ENCODE assay signal across 13 mouse cellular contexts in genomic region chr16:57416049-57416448, GRCm38 (mm10).
DNase-seq lines count a peak whose midpoint lies in the region; ATAC-seq lines count a peak whose summit lies in the region.
"Had no signal": no experiment of that assay in that cellular context is flagged by ENCODE, and none has a peak within 500 bp of the region (broad histone marks: within the 10 kb centered on the region; RNA-seq: fewer than 3 reads in every experiment).

No protein-coding gene starts in this region.

- ATAC-seq in embryonic facial prominence, embryonic 11.5 days (replicated peaks; ENCODE audit: insufficient number of reproducible peaks, low FRiP score, low TSS enrichment, low read depth) = no peak
- ATAC-seq in hindbrain, embryonic 16.5 days = peak; percentile 80
- ATAC-seq in intestine, embryonic 16.5 days = 0 out of 2 replicates have a peak, but pooled peaks have one; percentile 44
- no peak for ATAC-seq in liver, embryonic 11.5 days (replicated peaks; ENCODE audit: low FRiP score)

- H3K9me3 ChIP-seq in embryonic facial prominence, embryonic 11.5 days (replicated peaks; ENCODE audit: control insufficient read depth, low read length) = no peaks in the 10 kb centered on the region
- H3K9me3 ChIP-seq in embryonic facial prominence, embryonic 10.5 days = no peaks in the 10 kb centered on the region
- H3K9me3 ChIP-seq in hindbrain, embryonic 16.5 days (ENCODE audit: control insufficient read depth, low read length) = no peaks in the 10 kb centered on the region
- no peaks in the 10 kb centered on the region for H3K9me3 ChIP-seq in hindbrain, embryonic 10.5 days
- no peaks in the 10 kb centered on the region for H3K9me3 ChIP-seq in intestine, embryonic 16.5 days (ENCODE audit: control insufficient read depth, low read length)
- no peaks in the 10 kb centered on the region for H3K9me3 ChIP-seq in liver, embryonic 11.5 days (ENCODE audit: control insufficient read depth, low read length)
- H3K9me3 ChIP-seq: embryonic facial prominence, embryonic 12.5 days; kidney, embryonic 15.5 days had no signal

- 26% methylated on average over 2 of the region's 2 CpGs for WGBS in embryonic facial prominence, embryonic 11.5 days
- WGBS in embryonic facial prominence, embryonic 10.5 days = 59% methylated on average over 2 of the region's 2 CpGs
- 34% methylated on average over 2 of the region's 2 CpGs for WGBS in hindbrain, embryonic 16.5 days
- WGBS in hindbrain, embryonic 10.5 days = 70% methylated on average over 2 of the region's 2 CpGs
- WGBS in intestine, embryonic 16.5 days = 47% methylated on average over 2 of the region's 2 CpGs
- WGBS in liver, embryonic 11.5 days = 68% methylated on average over 2 of the region's 2 CpGs

- peak; percentile 34 for DNase-seq in embryonic facial prominence, embryonic 11.5 days (ENCODE audit: low spot score)
- no peak for DNase-seq in embryonic facial prominence, embryonic 10.5 days (ENCODE audit: low spot score)
- DNase-seq in hindbrain, embryonic 10.5 days (ENCODE audit: low spot score) = no peak
- DNase-seq in NIH3T3 (ENCODE audit: low read depth) = peak; percentile 38
- no peak for DNase-seq in liver, embryonic 11.5 days (ENCODE audit: low spot score)
- DNase-seq in ovary, postnatal 10 days (ENCODE audit: low spot score) = no peak
- DNase-seq: adrenal gland, adult 8-10 months; lung, adult 2 months had no signal

- H3K36me3 ChIP-seq in embryonic facial prominence, embryonic 11.5 days (replicated peaks; ENCODE audit: control insufficient read depth, insufficient read depth, low read depth, low read length) = no peaks in the 10 kb centered on the region
- H3K36me3 ChIP-seq in embryonic facial prominence, embryonic 10.5 days (replicated peaks) = no peaks in the 10 kb centered on the region
- H3K36me3 ChIP-seq in hindbrain, embryonic 16.5 days (ENCODE audit: control insufficient read depth, insufficient read depth, low read length) = no peaks in the 10 kb centered on the region
- no peaks in the 10 kb centered on the region for H3K36me3 ChIP-seq in hindbrain, embryonic 10.5 days
- H3K36me3 ChIP-seq in intestine, embryonic 16.5 days (ENCODE audit: control insufficient read depth, insufficient read depth, low read length) = no peaks in the 10 kb centered on the region
- no peaks in the 10 kb centered on the region for H3K36me3 ChIP-seq in liver, embryonic 11.5 days (ENCODE audit: control insufficient read depth, insufficient read depth, low read length)
- H3K36me3 ChIP-seq: embryonic facial prominence, embryonic 12.5 days; kidney, embryonic 15.5 days had no signal

- H3K4me3 ChIP-seq in embryonic facial prominence, embryonic 11.5 days (ENCODE audit: low read depth, low read length) = no peak overlapping the region
- H3K4me3 ChIP-seq in embryonic facial prominence, embryonic 10.5 days = no peak overlapping the region
- H3K4me3 ChIP-seq in hindbrain, embryonic 16.5 days (ENCODE audit: low read length) = no peak overlapping the region
- H3K4me3 ChIP-seq in hindbrain, embryonic 10.5 days = no peak overlapping the region
- H3K4me3 ChIP-seq in intestine, embryonic 16.5 days (ENCODE audit: low read length) = no peak overlapping the region
- no peak overlapping the region for H3K4me3 ChIP-seq in liver, embryonic 11.5 days (ENCODE audit: low read depth, low read length)
- H3K4me3 ChIP-seq: embryonic facial prominence, embryonic 12.5 days; kidney, embryonic 15.5 days; megakaryocyte, embryonic 14.5 days had no signal

- no peaks in the 10 kb centered on the region for H3K27me3 ChIP-seq in embryonic facial prominence, embryonic 11.5 days (ENCODE audit: control insufficient read depth, insufficient read depth, low read length)
- H3K27me3 ChIP-seq in embryonic facial prominence, embryonic 10.5 days (replicated peaks; ENCODE audit: low read depth, poor library complexity, severe bottlenecking) = no peaks in the 10 kb centered on the region
- no peaks in the 10 kb centered on the region for H3K27me3 ChIP-seq in hindbrain, embryonic 16.5 days (replicated peaks; ENCODE audit: control insufficient read depth, insufficient read depth, low read length)
- no peaks in the 10 kb centered on the region for H3K27me3 ChIP-seq in hindbrain, embryonic 10.5 days (ENCODE audit: insufficient read depth, poor library complexity, severe bottlenecking)
- H3K27me3 ChIP-seq in intestine, embryonic 16.5 days (replicated peaks; ENCODE audit: control insufficient read depth, insufficient read depth, low read length) = no peaks in the 10 kb centered on the region
- no peaks in the 10 kb centered on the region for H3K27me3 ChIP-seq in liver, embryonic 11.5 days (replicated peaks; ENCODE audit: control insufficient read depth, insufficient read depth, low read length)
- H3K27me3 ChIP-seq: embryonic facial prominence, embryonic 12.5 days; kidney, embryonic 15.5 days had no signal

- H3K27ac ChIP-seq in embryonic facial prominence, embryonic 11.5 days (replicated peaks; ENCODE audit: low read depth, low read length) = no peak overlapping the region; the same call in 1 of the 2 replicates
- H3K27ac ChIP-seq in embryonic facial prominence, embryonic 10.5 days (replicated peaks) = no peak overlapping the region
- H3K27ac ChIP-seq in hindbrain, embryonic 16.5 days (ENCODE audit: low read depth, low read length) = no peak overlapping the region
- H3K27ac ChIP-seq in hindbrain, embryonic 10.5 days = no peak overlapping the region
- no peak overlapping the region for H3K27ac ChIP-seq in intestine, embryonic 16.5 days (ENCODE audit: low read length)
- no peak overlapping the region for H3K27ac ChIP-seq in liver, embryonic 11.5 days (ENCODE audit: low read depth, low read length)
- H3K27ac ChIP-seq: embryonic facial prominence, embryonic 12.5 days; kidney, embryonic 15.5 days had no signal

- no peak overlapping the region for H3K9ac ChIP-seq in embryonic facial prominence, embryonic 11.5 days (replicated peaks; ENCODE audit: low read length)
- no peak overlapping the region for H3K9ac ChIP-seq in hindbrain, embryonic 16.5 days (ENCODE audit: low read depth, low read length)
- H3K9ac ChIP-seq in intestine, embryonic 16.5 days (ENCODE audit: low read depth, low read length) = no peak overlapping the region
- H3K9ac ChIP-seq in liver, embryonic 11.5 days (ENCODE audit: low read depth, low read length) = no peak overlapping the region
- H3K9ac ChIP-seq: embryonic facial prominence, embryonic 12.5 days; kidney, embryonic 15.5 days had no signal

- no peaks in the 10 kb centered on the region; the same call in 1 of the 2 replicates for H3K4me1 ChIP-seq in embryonic facial prominence, embryonic 11.5 days (ENCODE audit: control insufficient read depth, insufficient read depth, low read length)
- H3K4me1 ChIP-seq in embryonic facial prominence, embryonic 10.5 days = peaks cover 13% of the 10 kb centered on the region
- no peaks in the 10 kb centered on the region for H3K4me1 ChIP-seq in hindbrain, embryonic 16.5 days (ENCODE audit: control insufficient read depth, insufficient read depth, low read depth, low read length)
- no peaks in the 10 kb centered on the region for H3K4me1 ChIP-seq in hindbrain, embryonic 10.5 days (replicated peaks)
- peaks cover 3% of the 10 kb centered on the region; the same call in 1 of the 2 replicates for H3K4me1 ChIP-seq in intestine, embryonic 16.5 days (ENCODE audit: control insufficient read depth, insufficient read depth, low read length)
- no peaks in the 10 kb centered on the region for H3K4me1 ChIP-seq in liver, embryonic 11.5 days (replicated peaks; ENCODE audit: control insufficient read depth, insufficient read depth, low read length)

- no peak overlapping the region for H3K4me2 ChIP-seq in embryonic facial prominence, embryonic 11.5 days (ENCODE audit: low read depth, low read length)
- H3K4me2 ChIP-seq in hindbrain, embryonic 16.5 days (ENCODE audit: low read length) = no peak overlapping the region
- no peak overlapping the region for H3K4me2 ChIP-seq in intestine, embryonic 16.5 days (ENCODE audit: low read depth, low read length)
- no peak overlapping the region for H3K4me2 ChIP-seq in liver, embryonic 11.5 days
- H3K4me2 ChIP-seq: embryonic facial prominence, embryonic 12.5 days; kidney, embryonic 15.5 days had no signal

Comparison
In these comparisons a context has a peak if more than half of its experiments do, and no peak if none do; other contexts are left out.
1. DNase-seq: peak in embryonic facial prominence, embryonic 11.5 days (single experiment) and NIH3T3 (single experiment); none in embryonic facial prominence, embryonic 10.5 days (single experiment), hindbrain, embryonic 10.5 days (single experiment), liver, embryonic 11.5 days (single experiment) and ovary, postnatal 10 days (single experiment).
2. ATAC-seq: peak in hindbrain, embryonic 16.5 days (single experiment) and intestine, embryonic 16.5 days (single experiment); none in embryonic facial prominence, embryonic 11.5 days (single experiment) and liver, embryonic 11.5 days (single experiment).